Mouse (Mus musculus) heart, embryonic 13.5 days (tissue): Measurements from ENCODE around the gene Pfas. TPM values are rescaled to one million over a fixed set of nuclear protein-coding genes. Genes with fewer than 3 reads are reported as not detected.
"Not testable (repeated sequence)": the region's sequence is repeated elsewhere in the genome, so short reads cannot be mapped to it uniquely, and the experiment has no call there.

ENCODE experiments used
- ATAC-seq: fragments of 200-750 bp; cut with Nextera tagmentation; 2 replicates; pipeline ENCODE4 v1.8.0; 2017; ENCODE audit warnings: moderate TSS enrichment; ENCODE audit not compliant: insufficient number of reproducible peaks, low FRiP score, low TSS enrichment; ENCODE audit errors: extremely low read depth
- H3K27ac ChIP-seq: fragments of 300-500 bp; sonication (generic); replicated peaks from 2 replicates; pipeline ENCODE4 v1.5.1; 2015; ENCODE audit warnings: moderate library complexity, mild to moderate bottlenecking, inconsistent platforms
- H3K27me3 ChIP-seq: fragments of 300-500 bp; sonication (generic); replicated peaks from 2 replicates; pipeline ENCODE4 v1.6.1; 2015; ENCODE audit warnings: mild to moderate bottlenecking, inconsistent platforms
- H3K36me3 ChIP-seq: fragments of 300-500 bp; sonication (generic); 2 replicates; pipeline ENCODE4 v1.6.1; 2015; ENCODE audit warnings: mild to moderate bottlenecking, inconsistent platforms
- H3K4me1 ChIP-seq: fragments of 300-500 bp; sonication (generic); 2 replicates; pipeline ENCODE4 v1.6.1; 2015; ENCODE audit warnings: inconsistent platforms
- H3K4me2 ChIP-seq: fragments of 300-500 bp; sonication (generic); 2 replicates; pipeline ENCODE4 v1.6.1; 2015; ENCODE audit warnings: inconsistent platforms, mild to moderate bottlenecking, moderate library complexity
- H3K4me3 ChIP-seq: fragments of 300-500 bp; sonication (generic); 2 replicates; pipeline ENCODE4 v1.5.1; 2015; ENCODE audit warnings: moderate library complexity, mild to moderate bottlenecking, inconsistent platforms
- H3K9ac ChIP-seq: fragments of 300-500 bp; sonication (generic); 2 replicates; pipeline ENCODE4 v1.6.1; 2015; ENCODE audit warnings: inconsistent platforms, mild to moderate bottlenecking, moderate library complexity
- H3K9me3 ChIP-seq: fragments of 300-500 bp; sonication (generic); 2 replicates; pipeline ENCODE4 v1.6.1; 2016; ENCODE audit warnings: inconsistent platforms
- WGBS: fragments of 180-500 bp; shearing (Covaris S2); methylation state at CpG from one replicate; pipeline ENCODE4 v1.1.7; 2015; ENCODE audit warnings: mixed read lengths; 5-methylcytosine and 5-hydroxymethylcytosine counted together
- polyA plus RNA-seq: library from polyadenylated mRNA; unstranded; fragments of >200 nt; fragmentation: Nextera tagmentation; extraction: Ambion mirVana; gene quantifications from 2 replicates; pipeline ENCODE4 v1.2.1, GENCODE M21; 2015

Pfas gene
- polyA plus RNA-seq, 1 experiment from 2014 or later = 19.9 TPM

- peak overlapping the region; percentile 76 for H3K4me2 ChIP-seq
- peaks cover 58% of the 10 kb centered on the region for H3K27me3 ChIP-seq
- peaks cover 27% of the 10 kb centered on the region for H3K4me1 ChIP-seq
- H3K4me3 ChIP-seq = peak overlapping the region; percentile 47
- ATAC-seq = no peak
- 59% methylated on average over 5 of the region's 5 CpGs for WGBS
- H3K9me3 ChIP-seq = no peaks in the 10 kb centered on the region
- no peak overlapping the region for H3K27ac ChIP-seq
- no peaks in the 10 kb centered on the region for H3K36me3 ChIP-seq
- H3K9ac ChIP-seq = peak overlapping the region; percentile 70
Measured at GRCm38 (mm10) chr11:68955473-68955872, 52.8 kb downstream of the Pfas start.

DNA sequence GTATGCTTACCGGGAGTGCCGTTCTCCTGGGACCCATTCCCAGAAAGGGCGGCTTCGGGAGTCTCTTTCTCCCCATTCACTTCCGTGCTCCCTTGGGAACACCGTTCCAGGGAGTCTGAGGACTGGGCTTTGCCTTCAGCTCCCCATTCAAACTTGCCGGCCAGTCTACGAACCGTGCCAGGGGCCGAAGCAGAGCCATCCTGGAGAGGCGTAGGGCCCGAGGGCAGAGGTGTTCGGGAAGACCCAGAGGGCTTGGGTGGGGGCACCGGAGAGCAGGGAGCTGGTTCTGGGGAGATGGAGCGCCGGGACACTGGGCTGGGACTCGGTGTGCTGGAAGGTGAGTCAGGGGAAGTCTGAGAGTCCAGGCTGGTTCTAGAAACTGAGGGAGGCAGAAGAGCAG is 53.9 kb downstream of the Pfas start:
- no peak for ATAC-seq
- whole genome bisulfite sequencing = 3% methylated on average over 17 of the region's 17 CpGs
- H3K4me2 ChIP-seq = peak overlapping the region; percentile 76
- no peaks in the 10 kb centered on the region for H3K36me3 ChIP-seq
- H3K9me3 ChIP-seq = no peaks in the 10 kb centered on the region
- H3K4me1 ChIP-seq = peaks cover 27% of the 10 kb centered on the region
- H3K27me3 ChIP-seq = peaks cover 62% of the 10 kb centered on the region
- peak overlapping the region; percentile 70 for H3K9ac ChIP-seq
- H3K27ac ChIP-seq = no peak overlapping the region
- H3K4me3 ChIP-seq = peak overlapping the region; percentile 47

DNA sequence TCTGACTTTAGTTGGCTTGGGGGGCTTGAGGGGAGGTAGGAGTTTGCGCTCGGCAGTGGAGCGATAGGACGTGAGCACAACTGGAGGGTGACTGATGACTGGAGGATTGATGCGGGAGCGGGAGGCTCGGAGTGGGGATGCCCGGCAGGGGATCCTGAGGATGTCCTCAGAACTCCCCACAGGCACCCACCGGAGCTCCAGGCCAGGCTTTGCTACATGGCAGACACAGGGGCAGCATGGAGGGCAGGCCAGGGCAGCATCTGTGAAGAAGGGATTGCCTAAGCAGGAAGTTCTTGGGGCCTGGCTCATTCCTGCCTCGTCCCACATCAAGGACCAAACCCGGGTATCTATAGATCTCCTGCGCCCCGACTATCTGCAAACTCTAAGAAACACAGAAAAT is 54.4 kb downstream of the Pfas start:
- ATAC-seq = no peak
- H3K9me3 ChIP-seq = no peaks in the 10 kb centered on the region
- peak overlapping the region; percentile 76 for H3K4me2 ChIP-seq
- WGBS = 12% methylated on average over 13 of the region's 13 CpGs
- H3K4me1 ChIP-seq = peaks cover 27% of the 10 kb centered on the region
- H3K27me3 ChIP-seq = peaks cover 62% of the 10 kb centered on the region
- H3K9ac ChIP-seq = peak overlapping the region; percentile 70
- peak overlapping the region; percentile 47 for H3K4me3 ChIP-seq
- no peaks in the 10 kb centered on the region for H3K36me3 ChIP-seq
- no peak overlapping the region for H3K27ac ChIP-seq

- 22% methylated on average over 12 of the region's 12 CpGs for WGBS
Measured at GRCm38 (mm10) chr11:68947542-68947993, 60.7 kb downstream of the Pfas start.

DNA sequence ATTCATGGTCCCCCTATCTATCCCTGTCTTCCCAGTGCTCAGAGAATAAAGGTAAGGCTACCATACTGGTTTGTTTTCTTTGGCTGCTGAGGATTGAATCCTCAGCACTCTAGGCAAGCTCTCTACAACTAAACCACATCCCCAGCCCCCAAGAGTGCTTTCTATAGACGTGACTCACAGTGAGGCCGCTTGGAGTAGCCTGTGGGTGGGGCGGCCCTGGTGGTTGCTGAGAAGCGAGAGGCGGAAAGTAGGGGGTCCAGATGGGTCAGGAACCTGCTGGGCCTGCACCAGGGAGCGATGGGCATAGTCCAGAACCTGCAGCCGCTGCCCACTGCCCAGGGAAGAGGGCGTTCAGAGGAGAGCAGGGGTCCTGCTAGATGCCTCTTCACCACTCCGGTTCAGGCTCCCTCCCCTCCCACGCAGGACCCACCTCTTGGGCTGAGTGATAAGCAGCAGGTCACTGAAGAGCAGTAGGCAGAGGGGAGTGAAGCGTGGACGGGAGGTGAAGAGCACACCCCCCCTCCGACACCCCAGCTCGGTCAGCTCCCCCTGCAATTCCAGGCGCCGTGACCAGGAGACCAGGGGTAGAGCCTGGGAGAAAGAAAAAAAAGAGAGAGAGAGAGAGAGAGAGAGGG is 61.3 kb downstream of the Pfas start:
- Histone ChIP-seq H3K36me3 (peaks cover 9% of the 10 kb centered on the region; the same call in 1 of the 2 replicates), H3K9ac (peak overlapping the region; percentile 65; the same call in 1 of the 2 replicates), H3K27me3 (peaks cover 22% of the 10 kb centered on the region), H3K4me1 (peaks cover 11% of the 10 kb centered on the region), H3K4me2 (peak overlapping the region; percentile 66), H3K9me3 (no peaks in the 10 kb centered on the region), H3K4me3 (peak overlapping the region; percentile 39), H3K27ac (no peak overlapping the region)
- WGBS = 19% methylated on average over 16 of the region's 16 CpGs
- no peak for ATAC-seq

More at GRCm38 (mm10) chr11:68947542-68947993, 60.7 kb downstream of the Pfas start:
- no peak for ATAC-seq
- H3K36me3 ChIP-seq = peaks cover 9% of the 10 kb centered on the region; the same call in 1 of the 2 replicates
- H3K27ac ChIP-seq = no peak overlapping the region
- peak overlapping the region; percentile 39 for H3K4me3 ChIP-seq
- H3K4me2 ChIP-seq = peak overlapping the region; percentile 66
- peaks cover 24% of the 10 kb centered on the region for H3K27me3 ChIP-seq
- H3K9ac ChIP-seq = peak overlapping the region; percentile 65
- peaks cover 13% of the 10 kb centered on the region for H3K4me1 ChIP-seq
- H3K9me3 ChIP-seq = no peaks in the 10 kb centered on the region

DNA sequence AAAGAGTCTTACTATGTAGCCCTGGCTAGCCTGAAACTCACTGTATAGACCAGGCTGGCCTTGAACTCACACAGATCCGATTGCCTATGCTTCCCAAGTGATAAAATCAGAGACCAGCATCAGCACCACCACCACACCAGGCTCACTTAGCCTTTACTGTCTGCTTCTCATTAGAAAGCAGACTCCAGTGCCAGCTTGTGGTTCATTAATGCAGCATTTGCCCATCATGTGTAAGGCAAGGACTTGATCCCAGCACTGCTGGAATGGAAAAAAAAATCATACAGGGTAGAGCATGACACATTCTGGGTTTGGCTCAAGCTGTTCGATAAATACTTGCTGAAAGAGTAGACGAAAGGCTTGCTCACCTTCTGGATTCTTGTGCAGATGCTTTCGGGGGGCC is 62.3 kb downstream of the Pfas start:
- Histone ChIP-seq H3K9me3 (no peaks in the 10 kb centered on the region), H3K4me2 (no peak overlapping the region), H3K27me3 (peaks cover 13% of the 10 kb centered on the region; the same call in 1 of the 2 replicates), H3K36me3 (peaks cover 9% of the 10 kb centered on the region; the same call in 1 of the 2 replicates), H3K27ac (no peak overlapping the region), H3K9ac (no peak overlapping the region), H3K4me1 (peaks cover 8% of the 10 kb centered on the region), H3K4me3 (no peak overlapping the region)
- WGBS = 81% methylated on average over 4 of the region's 4 CpGs
- ATAC-seq = no peak

DNA sequence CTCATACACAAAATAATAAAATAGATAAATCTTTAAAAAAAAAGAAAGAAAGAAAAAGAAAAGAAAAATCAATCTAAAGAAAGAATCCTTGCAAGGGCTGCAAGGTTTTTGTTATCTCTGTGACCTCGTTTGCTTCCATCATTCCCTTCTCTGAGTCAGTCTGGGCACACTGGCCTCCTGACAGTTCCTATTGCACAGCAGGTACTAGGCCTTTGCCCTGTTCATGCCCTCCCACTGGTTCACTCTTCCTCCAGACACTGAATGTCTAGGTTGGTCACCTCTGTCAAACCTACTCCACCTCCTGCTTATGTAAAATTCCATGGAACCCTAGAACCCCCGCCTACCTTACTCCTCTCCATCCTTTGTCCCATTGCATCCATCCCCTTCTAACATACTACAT is 63.0 kb downstream of the Pfas start:
- Histone ChIP-seq H3K4me2 (no peak overlapping the region), H3K27ac (no peak overlapping the region), H3K36me3 (peaks cover 9% of the 10 kb centered on the region; the same call in 1 of the 2 replicates), H3K9ac (no peak overlapping the region), H3K9me3 (no peaks in the 10 kb centered on the region), H3K4me3 (no peak overlapping the region), H3K4me1 (peaks cover 12% of the 10 kb centered on the region), H3K27me3 (peaks cover 13% of the 10 kb centered on the region; the same call in 1 of the 2 replicates)
- no peak for ATAC-seq
- 68% methylated on average over 2 of the region's 2 CpGs for WGBS

- ATAC-seq = no peak
Measured at GRCm38 (mm10) chr11:68942731-68943130, 65.5 kb downstream of the Pfas start.

DNA sequence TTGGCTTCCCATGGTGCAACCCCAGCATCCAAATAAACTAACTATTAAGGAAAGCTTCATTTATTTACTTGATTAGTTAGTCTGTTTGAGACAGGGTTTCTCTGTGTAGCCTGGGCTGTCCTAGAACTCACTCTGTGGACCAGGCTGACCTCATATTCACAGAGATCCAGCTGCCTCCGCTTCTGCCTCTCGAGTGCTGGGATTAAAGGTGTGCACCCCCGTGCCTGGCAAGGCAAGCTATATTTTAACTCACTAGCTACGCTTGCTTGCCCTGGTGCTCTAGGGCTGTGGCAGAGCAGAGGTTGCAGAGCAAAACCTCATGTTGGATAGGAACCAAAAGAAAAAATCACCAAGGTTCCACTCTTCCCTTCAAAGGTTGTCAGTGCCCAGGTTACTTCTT is 67.7 kb downstream of the Pfas start:
- Histone ChIP-seq H3K4me2 (peak overlapping the region; percentile 67), H3K36me3 (peaks cover 2% of the 10 kb centered on the region; the same call in 1 of the 2 replicates), H3K9me3 (no peaks in the 10 kb centered on the region), H3K27me3 (no peaks in the 10 kb centered on the region), H3K4me3 (peak overlapping the region; percentile 55), H3K4me1 (peaks cover 9% of the 10 kb centered on the region), H3K9ac (peak overlapping the region; percentile 84), H3K27ac (no peak overlapping the region)
- WGBS = 62% methylated on average over 4 of the region's 4 CpGs
- ATAC-seq = no peak

More at GRCm38 (mm10) chr11:68942731-68943130, 65.5 kb downstream of the Pfas start:
- H3K9me3 ChIP-seq = no peaks in the 10 kb centered on the region
- WGBS = 68% methylated on average over 8 of the region's 8 CpGs
- no peak overlapping the region for H3K4me2 ChIP-seq
- H3K27me3 ChIP-seq = peaks cover 8% of the 10 kb centered on the region; the same call in 1 of the 2 replicates
- no peak overlapping the region for H3K4me3 ChIP-seq
- H3K27ac ChIP-seq = no peak overlapping the region
- H3K9ac ChIP-seq = no peak overlapping the region
- H3K36me3 ChIP-seq = peaks cover 9% of the 10 kb centered on the region; the same call in 1 of the 2 replicates
- H3K4me1 ChIP-seq = peaks cover 16% of the 10 kb centered on the region

DNA sequence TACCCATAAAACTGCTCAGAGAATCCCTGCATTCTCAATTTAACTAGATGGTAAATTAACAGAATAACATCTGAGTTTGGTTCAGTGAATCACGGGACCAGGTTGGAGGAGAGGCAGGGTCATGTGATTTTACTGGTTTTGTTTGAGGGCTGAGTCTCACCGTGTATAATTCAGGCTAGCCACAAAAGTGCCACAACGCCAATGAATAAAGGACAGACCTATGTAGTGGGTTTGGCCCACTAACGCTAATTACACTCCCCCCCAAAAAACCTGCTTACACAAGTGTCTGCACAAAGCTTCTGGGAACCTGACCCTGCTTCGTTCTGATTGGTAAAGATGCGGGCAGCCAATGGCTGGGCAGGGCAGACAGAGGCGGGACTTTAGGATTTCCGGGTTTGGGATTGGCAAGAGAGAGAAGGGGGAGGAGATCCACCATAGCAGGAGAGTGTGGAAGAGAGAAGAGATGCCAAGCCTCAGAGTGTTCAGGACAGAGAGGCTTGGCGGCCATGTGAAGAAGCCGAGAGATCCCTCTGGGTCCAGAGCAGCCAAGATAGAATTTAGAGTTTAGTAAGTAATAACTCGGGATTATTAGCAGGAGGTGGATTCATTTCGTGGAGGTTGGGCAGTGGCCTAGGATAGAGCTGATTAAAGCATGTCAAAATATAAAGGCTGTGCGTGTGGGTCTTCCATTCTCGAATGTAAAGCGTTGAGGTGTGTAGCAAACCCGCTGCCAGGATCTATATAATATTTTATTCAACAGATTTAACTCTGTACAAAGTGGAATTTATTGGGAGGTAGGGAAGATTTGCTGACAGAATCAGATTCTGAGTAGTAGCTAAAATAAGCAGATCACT is 68.6 kb downstream of the Pfas start:
- H3K27ac ChIP-seq = peak overlapping the region; percentile 51
- WGBS = 3% methylated on average over 16 of the region's 16 CpGs
- peak overlapping the region; percentile 55 for H3K4me3 ChIP-seq

DNA sequence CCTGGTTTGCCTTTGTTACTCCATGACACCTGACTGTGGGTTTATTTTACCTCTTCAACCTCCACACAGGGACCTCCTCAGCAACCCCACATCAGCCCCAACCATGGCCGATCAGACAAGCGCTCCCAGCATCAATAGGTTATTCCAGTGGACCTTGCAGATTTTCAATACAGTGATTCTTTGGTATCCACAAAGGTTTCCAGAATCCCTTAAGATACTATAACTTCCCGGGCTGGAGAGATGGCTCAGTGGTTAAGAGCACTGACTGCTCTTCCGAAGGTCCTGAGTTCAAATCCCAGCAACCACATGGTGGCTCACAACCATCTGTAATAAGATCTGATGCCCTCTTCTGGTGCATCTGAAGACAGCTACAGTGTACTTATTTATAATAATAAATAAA is 71.3 kb downstream of the Pfas start:
- not testable (repeated sequence) for ATAC-seq
- 79% methylated on average over 4 of the region's 4 CpGs for WGBS

More for the DNA sequence above, 68.6 kb downstream of the Pfas start:
- ATAC-seq = peak; percentile 93
- H3K4me1 ChIP-seq = peaks cover 9% of the 10 kb centered on the region
- H3K9ac ChIP-seq = peak overlapping the region; percentile 84
- no peaks in the 10 kb centered on the region; the same call in 1 of the 2 replicates for H3K36me3 ChIP-seq
- H3K9me3 ChIP-seq = no peaks in the 10 kb centered on the region
- H3K27me3 ChIP-seq = no peaks in the 10 kb centered on the region
- peak overlapping the region; percentile 67 for H3K4me2 ChIP-seq

More for the DNA sequence above, 71.3 kb downstream of the Pfas start:
- H3K27ac ChIP-seq, H3K9ac ChIP-seq, H3K4me3 ChIP-seq, H3K9me3 ChIP-seq, H3K27me3 ChIP-seq, H3K4me1 ChIP-seq, H3K4me2 ChIP-seq, H3K36me3 ChIP-seq: not testable (repeated sequence)
